Mouse (Mus musculus): ENCODE measurements around the gene Gm20696.

GRCm38 (mm10) chr6:99655488-99655887 is 11.1 kb downstream of the Gm20696 start:
- TF ChIP-seq CTCF (IDR thresholded peaks at IDR 0.05; ENCODE audit: low read depth, low read length) (no peak), POLR2A (IDR thresholded peaks at IDR 0.05; ENCODE audit: insufficient read depth, low read length) (no peak), EP300 (IDR thresholded peaks at IDR 0.05; ENCODE audit: insufficient read depth, low read depth, low read length) (no peak)

Measured in ES-Bruce4 (cell line).